8 mouse cellular contexts compared by ENCODE assay signal in genomic region chr5:138658922-138659321, GRCm38 (mm10). TPM values are rescaled to one million over a fixed set of nuclear protein-coding genes. Genes with fewer than 3 reads are reported as not detected.
A peak's percentile ranks its signal among the peaks of the same experiment; 100 is the strongest.
DNase-seq lines count a peak whose midpoint lies in the region; ATAC-seq and TF ChIP-seq lines count a peak whose summit lies in the region.
"Had no signal": no experiment of that assay in that cellular context is flagged by ENCODE, and none has a peak within 500 bp of the region (broad histone marks: within the 10 kb centered on the region; RNA-seq: fewer than 3 reads in every experiment).

No protein-coding gene starts in this region.

- no peaks in the 10 kb centered on the region for H3K27me3 ChIP-seq in embryonic facial prominence, embryonic 14.5 days (replicated peaks; ENCODE audit: control insufficient read depth, insufficient read depth, low read length)
- H3K27me3 ChIP-seq in liver, postnatal 0 days (ENCODE audit: insufficient read depth, low read length): no peaks in the 10 kb centered on the region
- H3K27me3 ChIP-seq: limb, embryonic 15.5 days had no signal

- no peaks in the 10 kb centered on the region for H3K9me3 ChIP-seq in embryonic facial prominence, embryonic 14.5 days (ENCODE audit: control insufficient read depth, low read length)
- H3K9me3 ChIP-seq in liver, postnatal 0 days (ENCODE audit: low read length): no peaks in the 10 kb centered on the region
- H3K9me3 ChIP-seq: limb, embryonic 15.5 days had no signal

- H3K9ac ChIP-seq in embryonic facial prominence, embryonic 14.5 days (ENCODE audit: low read depth, low read length): no peak overlapping the region
- H3K9ac ChIP-seq in liver, postnatal 0 days (replicated peaks): no peak overlapping the region
- H3K9ac ChIP-seq: limb, embryonic 15.5 days had no signal

- no peak overlapping the region for H3K27ac ChIP-seq in embryonic facial prominence, embryonic 14.5 days (replicated peaks; ENCODE audit: low read depth, low read length)
- H3K27ac ChIP-seq in liver, postnatal 0 days (ENCODE audit: low read depth): no peak overlapping the region
- H3K27ac ChIP-seq: limb, embryonic 15.5 days had no signal

- no peaks in the 10 kb centered on the region for H3K4me1 ChIP-seq in embryonic facial prominence, embryonic 14.5 days (ENCODE audit: control insufficient read depth, insufficient read depth, low read length)
- H3K4me1 ChIP-seq in liver, postnatal 0 days (ENCODE audit: insufficient read depth): no peaks in the 10 kb centered on the region
- H3K4me1 ChIP-seq: limb, embryonic 15.5 days had no signal

- TF ChIP-seq EP300 in liver, postnatal 0 days (IDR thresholded peaks at IDR 0.05; ENCODE audit: low read depth): no peak

- no peak overlapping the region for H3K4me2 ChIP-seq in embryonic facial prominence, embryonic 14.5 days (ENCODE audit: low read depth, low read length)
- no peak overlapping the region for H3K4me2 ChIP-seq in liver, postnatal 0 days (ENCODE audit: low read depth, low read length)
- H3K4me2 ChIP-seq: limb, embryonic 15.5 days had no signal

- TF ChIP-seq CTCF in liver, postnatal 0 days (IDR thresholded peaks at IDR 0.05; ENCODE audit: low read depth): peak; percentile 94

- H3K4me3 ChIP-seq in embryonic facial prominence, embryonic 14.5 days (ENCODE audit: low read depth, low read length): no peak overlapping the region
- no peak overlapping the region for H3K4me3 ChIP-seq in liver, postnatal 0 days (ENCODE audit: low read depth, low read length)
- H3K4me3 ChIP-seq: limb, embryonic 15.5 days had no signal

- no peaks in the 10 kb centered on the region for H3K36me3 ChIP-seq in embryonic facial prominence, embryonic 14.5 days (ENCODE audit: control insufficient read depth, insufficient read depth, low read length)
- H3K36me3 ChIP-seq in liver, postnatal 0 days (replicated peaks; ENCODE audit: insufficient read depth, low read length): no peaks in the 10 kb centered on the region
- H3K36me3 ChIP-seq: limb, embryonic 15.5 days had no signal

- ATAC-seq in embryonic facial prominence, embryonic 14.5 days (ENCODE audit: low read depth): 0 out of 2 replicates have a peak, but pooled peaks have one; percentile 47
- ATAC-seq in liver, postnatal 0 days: peak; percentile 49; the same call in 1 of the 2 replicates

- 5% methylated on average over 5 of the region's 5 CpGs for WGBS in embryonic facial prominence, embryonic 14.5 days
- WGBS in liver, postnatal 0 days (ENCODE audit: insufficient replicate concordance): 15% methylated on average over 5 of the region's 5 CpGs

- peak; percentile 86 for DNase-seq in 416B (ENCODE audit: low read depth)
- peak; percentile 89 for DNase-seq in CD4-positive, CD25-positive, alpha-beta regulatory T cell, adult 2 months (ENCODE audit: low read depth, low spot score)
- DNase-seq in brain, adult 2 months (ENCODE audit: low read depth, low spot score): peak; percentile 86
- DNase-seq in embryonic facial prominence, embryonic 14.5 days (ENCODE audit: low spot score): peak; percentile 65
- DNase-seq in kidney, adult 18-20 months: peak; percentile 45
- DNase-seq in liver, postnatal 0 days: peak; percentile 77
- peak; percentile 62 for DNase-seq in retina, embryonic 14.5 days (ENCODE audit: low spot score)

RNA-seq across cellular contexts. Expression of gene A430033K04Rik, which starts 36.3 kb away (rescaled TPM):
- 9.4 and 11.1 TPM in 2 replicates for polyA plus RNA-seq in embryonic facial prominence, embryonic 14.5 days (2014; fragmentation: Nextera tagmentation; extraction: Ambion mirVana)
- 2.6 and 2.7 TPM in 2 replicates for polyA plus RNA-seq in liver, postnatal 0 days (2015; fragmentation: Nextera tagmentation; extraction: Ambion mirVana)

RNA-seq across cellular contexts. Expression of gene Zfp68, which starts 39.4 kb away (rescaled TPM):
- 70.0 and 70.1 TPM in 2 replicates for polyA plus RNA-seq in embryonic facial prominence, embryonic 14.5 days (2014; fragmentation: Nextera tagmentation; extraction: Ambion mirVana)
- 10.3 and 12.1 TPM in 2 replicates for polyA plus RNA-seq in liver, postnatal 0 days (2015; fragmentation: Nextera tagmentation; extraction: Ambion mirVana)
